In genomic region chr2:158704720-158705119, GRCm38 (mm10) we compare ENCODE assay signal across 29 mouse cellular contexts. TPM values are rescaled to one million over a fixed set of nuclear protein-coding genes. Genes with fewer than 3 reads are reported as not detected.
A peak's percentile ranks its signal among the peaks of the same experiment; 100 is the strongest.
DNase-seq lines count a peak whose midpoint lies in the region; ATAC-seq and TF ChIP-seq lines count a peak whose summit lies in the region.
"Had no signal": no experiment of that assay in that cellular context is flagged by ENCODE, and none has a peak within 500 bp of the region (broad histone marks: within the 10 kb centered on the region; RNA-seq: fewer than 3 reads in every experiment).

No protein-coding gene starts in this region.

- H3K9ac ChIP-seq in forebrain, postnatal 0 days = no peak overlapping the region
- H3K9ac ChIP-seq in forebrain, embryonic 15.5 days (replicated peaks) = no peak overlapping the region
- no peak overlapping the region for H3K9ac ChIP-seq in stomach, postnatal 0 days (ENCODE audit: low read length)
- H3K9ac ChIP-seq: embryonic facial prominence, embryonic 13.5 days; heart, embryonic 15.5 days; limb, embryonic 15.5 days; liver, embryonic 14.5 days; lung, embryonic 15.5 days; neural tube, embryonic 15.5 days; stomach, embryonic 15.5 days had no signal

- H3K27me3 ChIP-seq in forebrain, postnatal 0 days (ENCODE audit: insufficient read depth, low read length) = no peaks in the 10 kb centered on the region
- no peaks in the 10 kb centered on the region for H3K27me3 ChIP-seq in forebrain, embryonic 15.5 days
- no peaks in the 10 kb centered on the region for H3K27me3 ChIP-seq in stomach, postnatal 0 days (ENCODE audit: control insufficient read depth, insufficient read depth, low read length)
- no peaks in the 10 kb centered on the region for H3K27me3 ChIP-seq in embryonic facial prominence, embryonic 10.5 days (replicated peaks; ENCODE audit: low read depth, poor library complexity, severe bottlenecking)
- H3K27me3 ChIP-seq: embryonic facial prominence, embryonic 13.5 days; heart, embryonic 15.5 days; limb, embryonic 15.5 days; lung, embryonic 15.5 days; neural tube, embryonic 15.5 days; stomach, embryonic 15.5 days had no signal

- no peak overlapping the region for H3K4me3 ChIP-seq in forebrain, postnatal 0 days (ENCODE audit: low read depth, low read length)
- no peak overlapping the region for H3K4me3 ChIP-seq in forebrain, embryonic 15.5 days
- no peak overlapping the region for H3K4me3 ChIP-seq in layer of hippocampus, adult 2 months
- H3K4me3 ChIP-seq in stomach, postnatal 0 days (ENCODE audit: low read depth, low read length) = no peak overlapping the region
- H3K4me3 ChIP-seq in embryonic facial prominence, embryonic 10.5 days = no peak overlapping the region
- H3K4me3 ChIP-seq: embryonic facial prominence, embryonic 13.5 days; forebrain, embryonic 10.5 days; heart, embryonic 15.5 days; limb, embryonic 10.5 days; limb, embryonic 15.5 days; lung, embryonic 15.5 days; neural tube, embryonic 15.5 days; stomach, embryonic 15.5 days had no signal

- H3K27ac ChIP-seq in forebrain, postnatal 0 days (ENCODE audit: low read depth, low read length) = no peak overlapping the region
- H3K27ac ChIP-seq in forebrain, embryonic 15.5 days (replicated peaks) = no peak overlapping the region
- H3K27ac ChIP-seq in layer of hippocampus, adult 2 months = no peak overlapping the region
- H3K27ac ChIP-seq in stomach, postnatal 0 days (replicated peaks) = no peak overlapping the region
- H3K27ac ChIP-seq in embryonic facial prominence, embryonic 10.5 days (replicated peaks) = no peak overlapping the region
- H3K27ac ChIP-seq: embryonic facial prominence, embryonic 13.5 days; forebrain, embryonic 10.5 days; heart, embryonic 15.5 days; limb, embryonic 10.5 days; limb, embryonic 15.5 days; liver, embryonic 14.5 days; lung, embryonic 15.5 days; macrophage; neural tube, embryonic 15.5 days; stomach, embryonic 15.5 days had no signal

- no peak for TF ChIP-seq EP300 in stomach, postnatal 0 days (optimal IDR thresholded peaks at IDR 0.05)

- WGBS in forebrain, postnatal 0 days = 72% methylated on average over 3 of the region's 3 CpGs
- 77% methylated on average over 3 of the region's 3 CpGs for WGBS in forebrain, embryonic 15.5 days
- 77% methylated on average over 3 of the region's 3 CpGs for WGBS in stomach, postnatal 0 days
- 78% methylated on average over 3 of the region's 3 CpGs for WGBS in embryonic facial prominence, embryonic 10.5 days

- no peaks in the 10 kb centered on the region for H3K4me1 ChIP-seq in forebrain, postnatal 0 days (ENCODE audit: insufficient read depth)
- no peaks in the 10 kb centered on the region for H3K4me1 ChIP-seq in forebrain, embryonic 15.5 days
- H3K4me1 ChIP-seq in stomach, postnatal 0 days (replicated peaks; ENCODE audit: control insufficient read depth, insufficient read depth) = no peaks in the 10 kb centered on the region
- H3K4me1 ChIP-seq in embryonic facial prominence, embryonic 10.5 days = no peaks in the 10 kb centered on the region
- H3K4me1 ChIP-seq: embryonic facial prominence, embryonic 13.5 days; forebrain, embryonic 10.5 days; heart, embryonic 15.5 days; limb, embryonic 10.5 days; limb, embryonic 15.5 days; neural tube, embryonic 15.5 days; stomach, embryonic 15.5 days had no signal

- TF ChIP-seq CTCF in forebrain, postnatal 0 days (IDR thresholded peaks at IDR 0.05; ENCODE audit: low read depth) = peak; percentile 18; the same call in 1 of the 2 replicates
- peak; percentile 55 for TF ChIP-seq CTCF in layer of hippocampus, adult 2 months (conservative IDR thresholded peaks at IDR 0.05)
- peak; percentile 38 for TF ChIP-seq CTCF in stomach, postnatal 0 days (IDR thresholded peaks at IDR 0.05; ENCODE audit: low read depth)

- DNase-seq in forebrain, postnatal 0 days = no peak
- DNase-seq in layer of hippocampus, adult 2 months (ENCODE audit: low spot score in 2 of 2) = no peak
- no peak for DNase-seq in layer of hippocampus, adult 18-20 months (ENCODE audit: low spot score in 2 of 2)
- peak; percentile 39 for DNase-seq in thymus, postnatal 0 days (ENCODE audit: low spot score)
- DNase-seq in thymus, postnatal 36 days = no peak
- no peak for DNase-seq in stomach, postnatal 0 days (ENCODE audit: low spot score)
- DNase-seq in embryonic facial prominence, embryonic 10.5 days (ENCODE audit: low spot score) = no peak
- DNase-seq: adrenal gland, adult 8-10 months; cerebellum, adult 9-10 months; embryo, embryonic 11 days; gastrocnemius, postnatal 10 days; kidney, adult 2 months; kidney, postnatal 4 days; layer of hippocampus, adult 9-11 months; midbrain, embryonic 14.5 days; retina, postnatal 1 day; right cerebral cortex, postnatal 25 days; thymus, adult 18-20 months had no signal

- ATAC-seq in forebrain, postnatal 0 days = no peak
- no peak for ATAC-seq in forebrain, embryonic 15.5 days (replicated peaks)
- ATAC-seq in stomach, postnatal 0 days (ENCODE audit: low FRiP score, low TSS enrichment) = no peak

- H3K4me2 ChIP-seq in forebrain, postnatal 0 days (ENCODE audit: low read depth) = no peak overlapping the region
- H3K4me2 ChIP-seq in forebrain, embryonic 15.5 days (replicated peaks) = no peak overlapping the region
- H3K4me2 ChIP-seq in stomach, postnatal 0 days (replicated peaks; ENCODE audit: low read depth) = no peak overlapping the region
- H3K4me2 ChIP-seq: embryonic facial prominence, embryonic 13.5 days; heart, embryonic 15.5 days; limb, embryonic 15.5 days; lung, embryonic 15.5 days; neural tube, embryonic 15.5 days; stomach, embryonic 15.5 days had no signal

- no peaks in the 10 kb centered on the region for H3K36me3 ChIP-seq in forebrain, postnatal 0 days (ENCODE audit: insufficient read depth)
- H3K36me3 ChIP-seq in forebrain, embryonic 15.5 days = no peaks in the 10 kb centered on the region
- H3K36me3 ChIP-seq in stomach, postnatal 0 days (ENCODE audit: control insufficient read depth, insufficient read depth, low read length) = no peaks in the 10 kb centered on the region
- no peaks in the 10 kb centered on the region for H3K36me3 ChIP-seq in embryonic facial prominence, embryonic 10.5 days (replicated peaks)
- H3K36me3 ChIP-seq: embryonic facial prominence, embryonic 13.5 days; forebrain, embryonic 10.5 days; heart, embryonic 15.5 days; limb, embryonic 10.5 days; limb, embryonic 15.5 days; lung, embryonic 15.5 days; stomach, embryonic 15.5 days had no signal

- H3K9me3 ChIP-seq in forebrain, postnatal 0 days (ENCODE audit: low read length) = no peaks in the 10 kb centered on the region; the same call in 1 of the 2 replicates
- H3K9me3 ChIP-seq in forebrain, embryonic 15.5 days = no peaks in the 10 kb centered on the region
- no peaks in the 10 kb centered on the region for H3K9me3 ChIP-seq in stomach, postnatal 0 days (ENCODE audit: control insufficient read depth, low read length)
- no peaks in the 10 kb centered on the region for H3K9me3 ChIP-seq in embryonic facial prominence, embryonic 10.5 days
- H3K9me3 ChIP-seq: embryonic facial prominence, embryonic 13.5 days; forebrain, embryonic 10.5 days; heart, embryonic 15.5 days; limb, embryonic 10.5 days; limb, embryonic 15.5 days; lung, embryonic 15.5 days; neural tube, embryonic 15.5 days; stomach, embryonic 15.5 days had no signal

RNA-seq across cellular contexts. Expression of gene Ppp1r16b, which starts 39.5 kb away (rescaled TPM):
- total RNA-seq in forebrain, postnatal 0 days (2014; rRNA removed) = 25.2 and 27.2 TPM in 2 replicates
- polyA plus RNA-seq in forebrain, postnatal 0 days (2015; fragmentation: Nextera tagmentation; extraction: Ambion mirVana) = 23.1 and 28.4 TPM in 2 replicates
- 22.1 and 24.4 TPM in 2 replicates for polyA plus RNA-seq in forebrain, embryonic 15.5 days (2015; fragmentation: Nextera tagmentation; extraction: Ambion mirVana)
- total RNA-seq in layer of hippocampus, adult 2 months (2021) = 100 to 1,000 TPM; 147 to 150 TPM
- 100 to 1,000 TPM; 141 to 144 TPM for total RNA-seq in layer of hippocampus, adult 18-20 months (2021)
- polyA plus RNA-seq in thymus, postnatal 0 days (2015; fragmentation: Nextera tagmentation; extraction: Ambion mirVana) = 45.4 and 58.3 TPM in 2 replicates
- polyA plus RNA-seq in stomach, postnatal 0 days (2015; fragmentation: Nextera tagmentation; extraction: Ambion mirVana) = 2.0 and 2.1 TPM in 2 replicates
- 3.3 TPM in 2 replicates for polyA plus RNA-seq in embryonic facial prominence, embryonic 10.5 days (2016; fragmentation: Nextera tagmentation; extraction: Ambion mirVana)
